Mouse (Mus musculus) lung, postnatal 0 days (tissue): Measurements from ENCODE around the gene Vwde.

Experiments
- CTCF ChIP-seq: IDR thresholded peaks from 2 replicates; pipeline ENCODE4 v1.5.1; 2016; ENCODE audit warnings: antibody characterized with exemption, mild to moderate bottlenecking
- EP300 ChIP-seq: IDR thresholded peaks from 2 replicates; pipeline ENCODE4 v1.6.1; 2016; ENCODE audit warnings: antibody characterized with exemption, mild to moderate bottlenecking, control low read depth

GRCm38 (mm10) chr6:13108662-13109061, 116.1 kb downstream of the Vwde start:
- TF ChIP-seq EP300 = no peak
- no peak for TF ChIP-seq CTCF
